Mouse (Mus musculus) skeletal muscle tissue, adult 2 months (tissue): ENCODE measurements around the gene Crnkl1.

Source experiments
- DNase-seq: peaks from one replicate; pipeline ENCODE4 v3.0.0-alpha.2; 2012; ENCODE audit warnings: low read depth, low spot score

Crnkl1 gene

DNA sequence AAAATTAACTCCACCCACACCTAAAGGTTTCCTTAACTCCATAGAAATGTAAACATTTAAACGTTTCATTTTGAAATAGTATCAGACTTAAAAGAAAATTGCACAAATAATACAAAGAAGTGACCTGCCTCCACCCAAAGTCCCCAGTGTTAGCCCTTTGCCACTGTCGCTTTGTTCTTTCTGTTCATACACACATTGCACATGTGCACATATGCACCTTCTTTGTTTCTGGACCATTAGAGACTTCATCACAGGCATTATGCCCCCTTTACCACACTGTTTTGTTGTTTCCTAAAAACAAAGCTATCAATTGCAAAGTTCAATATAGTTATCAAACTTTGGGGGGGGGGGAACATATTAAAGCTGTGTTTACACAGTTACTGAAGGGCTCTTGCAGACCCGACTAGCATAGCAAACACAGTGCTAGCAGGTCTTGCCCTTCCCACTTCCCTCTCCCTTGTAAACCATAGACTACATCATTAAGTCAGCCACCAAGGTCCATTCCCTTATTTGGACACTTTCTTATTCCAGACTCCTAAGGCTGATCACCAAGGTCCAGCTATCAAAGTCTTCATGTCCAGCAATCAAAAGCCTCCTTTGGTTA is 59.8 kb downstream of the Crnkl1 start:
- DNase-seq, result no peak

DNA sequence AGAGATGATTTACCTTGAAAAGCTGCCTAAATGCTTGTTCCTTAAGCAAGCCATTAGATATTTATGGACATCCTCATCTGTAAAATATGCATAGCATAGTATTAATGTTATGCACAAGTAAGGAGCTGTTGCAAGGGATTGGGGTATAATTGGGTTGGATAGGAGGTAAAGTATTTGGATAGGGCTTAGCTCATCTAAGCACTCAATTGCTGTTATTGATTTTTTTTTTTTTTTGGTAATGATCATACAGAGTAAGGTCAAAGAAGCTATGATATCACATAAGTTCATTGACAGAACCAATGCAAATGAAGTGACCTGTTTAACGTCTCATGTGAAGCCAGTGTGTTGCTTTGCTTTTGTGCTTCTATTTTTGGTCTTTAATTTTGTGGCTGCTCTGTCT is 60.9 kb downstream of the Crnkl1 start:
- no peak for DNase-seq

DNA sequence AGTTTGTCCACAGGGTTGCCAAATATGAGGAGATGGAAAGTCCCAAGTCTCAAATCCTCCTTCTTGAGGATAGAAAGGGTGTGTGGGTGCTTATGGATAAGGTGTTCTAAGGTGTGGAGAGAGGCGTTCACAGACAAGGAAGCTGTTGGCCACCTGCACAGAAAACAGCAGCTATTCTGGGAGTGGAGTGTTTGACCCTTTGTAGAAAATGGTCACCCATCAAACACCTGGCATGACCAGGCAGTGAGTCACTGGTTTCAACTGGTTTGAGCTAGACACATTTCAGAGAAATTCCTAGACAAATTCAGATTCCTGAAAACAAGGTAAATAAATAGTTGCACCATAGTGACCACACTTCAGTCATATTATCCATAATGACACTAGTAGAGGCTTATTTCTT is 62.7 kb downstream of the Crnkl1 start:
- DNase-seq, result no peak

DNA sequence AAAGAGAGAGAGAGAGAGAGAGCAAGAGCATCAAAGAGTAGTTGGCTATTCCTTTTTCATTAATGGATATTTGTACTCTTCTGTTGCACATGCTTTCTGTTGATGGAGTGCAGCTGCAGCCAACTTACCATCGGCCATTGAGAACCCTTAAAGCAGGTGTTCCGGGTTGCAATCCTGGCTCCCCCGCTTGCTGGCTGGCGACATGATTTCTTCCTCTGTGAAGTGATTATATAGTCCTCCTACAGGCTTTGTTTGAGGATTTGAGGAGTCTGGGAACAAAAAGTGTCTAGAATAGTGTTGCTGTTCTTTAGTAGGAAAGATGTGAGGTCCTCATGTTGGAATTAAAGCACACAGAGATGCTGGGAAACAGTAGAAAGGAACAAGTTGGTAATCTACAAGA is 63.5 kb downstream of the Crnkl1 start:
- DNase-seq, result no peak
